Mouse (Mus musculus): ENCODE measurements at regions not wholly inside any gene's neighbourhood (a gene's known extent, or its start where the extent isn't known, plus 50 kb on each side); places are given as distances from the start of the nearest gene placed in this dataset.
A peak's percentile ranks its signal among the peaks of the same experiment; 100 is the strongest.
"Not testable (repeated sequence)": the region's sequence is repeated elsewhere in the genome, so short reads cannot be mapped to it uniquely, and the experiment has no call there.

DNA sequence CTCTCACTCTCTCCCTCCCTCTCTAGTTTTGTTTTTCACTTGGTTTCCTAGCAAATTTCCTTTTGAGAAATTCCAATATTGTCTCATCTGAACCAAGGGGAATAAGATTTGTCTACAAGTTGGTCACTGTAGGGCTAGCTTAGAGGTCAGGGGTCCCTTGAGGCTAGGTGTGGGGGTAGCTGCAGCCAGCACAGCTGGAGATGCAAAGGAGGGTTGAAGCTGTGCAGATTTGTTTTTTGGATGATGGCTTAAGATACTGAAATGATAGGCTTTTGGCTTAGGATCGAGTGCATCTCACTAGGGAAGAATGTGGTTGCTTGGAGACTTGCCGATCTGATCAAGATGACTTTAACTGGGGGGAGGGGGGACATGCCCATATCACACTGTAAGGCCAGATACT, 88.3 kb upstream of the Tmem28 start:
- Histone ChIP-seq H3K27me3 (peaks cover 33% of the 10 kb centered on the region), H3K4me2 (no peak overlapping the region), H3K27ac (no peak overlapping the region), H3K9me3 (no peaks in the 10 kb centered on the region), H3K4me1 (replicated peaks) (no peaks in the 10 kb centered on the region), H3K4me3 (replicated peaks) (no peak overlapping the region), H3K36me3 (no peaks in the 10 kb centered on the region), H3K9ac (replicated peaks) (no peak overlapping the region)
- WGBS = 86% methylated on average over 2 of the region's 2 CpGs
- ATAC-seq (ENCODE audit: insufficient number of reproducible peaks, insufficient read depth, low FRiP score, low TSS enrichment, low read depth) = no peak

DNA sequence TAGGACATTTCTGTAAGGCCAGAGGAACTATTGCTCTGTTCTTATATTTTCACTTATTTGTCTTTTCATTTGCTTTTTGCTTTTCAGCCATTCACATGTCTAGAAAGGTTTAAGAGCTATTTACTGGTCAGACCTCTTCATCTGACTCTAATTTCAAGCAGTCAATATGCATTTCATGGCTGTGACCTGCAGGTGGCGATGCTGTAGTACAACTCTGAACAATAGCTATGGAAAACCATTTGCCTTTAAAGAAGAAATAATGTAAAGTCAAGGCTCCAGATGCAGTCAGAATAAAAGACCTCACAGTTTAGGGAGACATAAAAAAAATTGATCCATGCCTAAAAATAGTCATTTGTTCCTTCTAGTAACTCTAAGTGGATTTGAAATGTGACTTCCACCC, 95.7 kb upstream of the Tmem28 start:
- Histone ChIP-seq H3K36me3 (no peaks in the 10 kb centered on the region), H3K9me3 (no peaks in the 10 kb centered on the region), H3K4me2 (no peak overlapping the region), H3K9ac (replicated peaks) (no peak overlapping the region), H3K4me1 (replicated peaks) (no peaks in the 10 kb centered on the region), H3K27ac (no peak overlapping the region), H3K27me3 (peaks cover 25% of the 10 kb centered on the region), H3K4me3 (replicated peaks) (no peak overlapping the region)
- 6% methylated on average over 1 of the region's 1 CpGs for whole genome bisulfite sequencing
- ATAC-seq (ENCODE audit: insufficient number of reproducible peaks, insufficient read depth, low FRiP score, low TSS enrichment, low read depth) = no peak

DNA sequence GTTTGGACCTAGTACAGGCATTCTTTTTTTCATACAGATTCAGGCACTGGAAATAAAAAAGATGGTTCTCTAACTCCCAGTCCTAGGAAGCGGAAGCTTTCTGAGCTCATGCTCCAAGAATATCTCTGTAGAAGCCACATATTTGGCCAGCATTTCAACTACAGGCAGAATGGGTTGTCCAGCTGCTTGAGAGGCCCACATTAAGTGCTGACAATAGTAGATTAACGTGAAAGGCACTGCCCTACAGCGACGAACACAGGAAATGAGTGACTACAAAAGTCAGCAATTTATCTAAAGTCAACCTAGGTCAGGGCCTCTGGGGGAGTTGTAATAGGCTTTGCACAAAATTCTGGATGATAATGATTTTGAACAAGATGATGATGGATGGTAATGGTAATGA, 125.5 kb upstream of the Tmem28 start:
- H3K4me1 ChIP-seq (replicated peaks) = no peaks in the 10 kb centered on the region
- H3K4me2 ChIP-seq = no peak overlapping the region
- no peak overlapping the region for H3K9ac ChIP-seq (replicated peaks)
- H3K9me3 ChIP-seq = no peaks in the 10 kb centered on the region
- no peak overlapping the region for H3K4me3 ChIP-seq (replicated peaks)
- WGBS = 60% methylated on average over 4 of the region's 4 CpGs
- peaks cover 12% of the 10 kb centered on the region; the same call in 1 of the 2 replicates for H3K27me3 ChIP-seq
- no peak for ATAC-seq (ENCODE audit: insufficient number of reproducible peaks, insufficient read depth, low FRiP score, low TSS enrichment, low read depth)
- H3K36me3 ChIP-seq = no peaks in the 10 kb centered on the region
- H3K27ac ChIP-seq = no peak overlapping the region

DNA sequence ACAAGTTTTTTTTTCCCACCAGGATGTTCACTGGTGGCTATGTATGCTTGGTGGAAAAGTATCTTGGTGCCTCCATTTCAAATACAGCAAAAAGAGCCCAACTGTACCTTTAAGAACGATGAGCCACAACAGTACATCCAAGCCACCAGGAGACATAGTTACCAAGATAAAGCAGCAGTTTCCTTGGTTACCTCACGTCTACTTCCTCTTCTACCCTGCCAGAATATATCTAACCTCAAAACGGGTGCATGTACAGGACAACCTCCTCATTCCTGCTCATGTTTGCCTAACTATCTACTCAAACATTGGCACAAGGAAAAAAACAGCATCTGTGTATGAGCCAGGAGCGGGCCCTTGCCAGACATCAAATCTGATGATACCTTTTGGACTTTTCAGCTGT, 129.8 kb upstream of the Tmem28 start:
- H3K27ac ChIP-seq = no peak overlapping the region
- no peak overlapping the region for H3K9ac ChIP-seq (replicated peaks)
- no peaks in the 10 kb centered on the region for H3K9me3 ChIP-seq
- H3K4me1 ChIP-seq (replicated peaks) = no peaks in the 10 kb centered on the region
- 76% methylated on average over 4 of the region's 4 CpGs for WGBS
- no peak for ATAC-seq (ENCODE audit: insufficient number of reproducible peaks, insufficient read depth, low FRiP score, low TSS enrichment, low read depth)
- H3K36me3 ChIP-seq = no peaks in the 10 kb centered on the region
- peaks cover 13% of the 10 kb centered on the region; the same call in 1 of the 2 replicates for H3K27me3 ChIP-seq
- no peak overlapping the region for H3K4me2 ChIP-seq
- no peak overlapping the region for H3K4me3 ChIP-seq (replicated peaks)

- Histone ChIP-seq H3K27me3 (peaks cover 13% of the 10 kb centered on the region; the same call in 1 of the 2 replicates), H3K9me3 (no peaks in the 10 kb centered on the region), H3K4me2 (no peak overlapping the region), H3K4me3 (replicated peaks) (no peak overlapping the region), H3K27ac (no peak overlapping the region), H3K9ac (replicated peaks) (no peak overlapping the region), H3K36me3 (no peaks in the 10 kb centered on the region), H3K4me1 (replicated peaks) (no peaks in the 10 kb centered on the region)
- no peak for ATAC-seq (ENCODE audit: insufficient number of reproducible peaks, insufficient read depth, low FRiP score, low TSS enrichment, low read depth)
- WGBS = 83% methylated on average over 4 of the region's 4 CpGs
Observed at GRCm38 (mm10) chrX:99689761-99690160, 131.1 kb upstream of the Tmem28 start.

- not testable (repeated sequence) for H3K36me3 ChIP-seq; H3K9ac ChIP-seq (replicated peaks); H3K4me2 ChIP-seq; H3K27ac ChIP-seq; ATAC-seq (ENCODE audit: insufficient number of reproducible peaks, insufficient read depth, low FRiP score, low TSS enrichment, low read depth); H3K4me1 ChIP-seq (replicated peaks); H3K9me3 ChIP-seq; H3K4me3 ChIP-seq (replicated peaks)
- H3K27me3 ChIP-seq = peaks cover 12% of the 10 kb centered on the region
Observed at GRCm38 (mm10) chrX:99682491-99682890, 138.3 kb upstream of the Tmem28 start.

- 39% methylated on average over 2 of the region's 2 CpGs for whole genome bisulfite sequencing
- no peak for ATAC-seq (ENCODE audit: insufficient number of reproducible peaks, insufficient read depth, low FRiP score, low TSS enrichment, low read depth)
- Histone ChIP-seq H3K9me3 (no peaks in the 10 kb centered on the region), H3K9ac (replicated peaks) (no peak overlapping the region), H3K4me3 (replicated peaks) (no peak overlapping the region), H3K4me1 (replicated peaks) (peaks cover 2% of the 10 kb centered on the region; the same call in 1 of the 2 replicates), H3K27ac (no peak overlapping the region), H3K4me2 (no peak overlapping the region), H3K36me3 (no peaks in the 10 kb centered on the region), H3K27me3 (peaks cover 44% of the 10 kb centered on the region)
Observed at GRCm38 (mm10) chrX:99667596-99667995, 153.2 kb upstream of the Tmem28 start.

GRCm38 (mm10) chrX:99662566-99662965, 158.3 kb upstream of the Tmem28 start:
- Histone ChIP-seq H3K27ac (no peak overlapping the region), H3K9me3 (no peaks in the 10 kb centered on the region), H3K4me3 (replicated peaks) (no peak overlapping the region), H3K9ac (replicated peaks) (no peak overlapping the region), H3K36me3 (no peaks in the 10 kb centered on the region), H3K27me3 (peaks cover 66% of the 10 kb centered on the region), H3K4me2 (no peak overlapping the region), H3K4me1 (replicated peaks) (peaks cover 23% of the 10 kb centered on the region)
- WGBS = 21% methylated on average over 3 of the region's 3 CpGs
- no peak for ATAC-seq (ENCODE audit: insufficient number of reproducible peaks, insufficient read depth, low FRiP score, low TSS enrichment, low read depth)

DNA sequence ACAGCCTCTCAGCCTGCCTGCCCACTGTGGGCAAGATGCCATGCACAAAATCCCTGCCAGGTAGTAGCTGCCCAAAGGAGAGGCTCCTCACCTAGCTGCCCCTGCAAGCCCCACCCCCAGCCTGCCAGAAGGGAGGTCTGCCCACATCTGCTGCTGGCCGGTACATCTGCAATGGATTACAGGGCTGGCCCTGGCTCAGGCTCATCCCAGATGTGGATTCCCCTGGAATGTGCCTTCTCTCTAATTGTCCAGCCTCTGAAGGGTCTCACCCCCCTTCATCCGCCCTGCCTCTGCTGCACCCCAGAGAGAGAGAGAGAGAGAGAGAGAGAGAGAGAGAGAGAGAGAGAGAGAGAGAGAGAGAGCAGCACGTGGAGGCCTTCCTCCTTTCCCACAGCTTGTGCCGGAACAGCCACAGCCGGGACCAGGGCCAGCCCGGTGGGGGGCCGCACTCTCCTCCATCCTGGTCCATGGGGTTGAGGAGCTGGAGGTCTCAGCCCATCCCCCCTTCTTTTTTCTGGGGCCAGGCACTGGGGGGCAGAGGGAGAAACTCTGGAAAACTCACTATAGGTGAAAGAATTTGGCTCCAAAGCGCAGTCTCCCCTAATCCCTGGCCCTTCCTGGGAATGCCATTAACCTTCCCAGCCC, 161.2 kb upstream of the Tmem28 start:
- ATAC-seq (ENCODE audit: insufficient number of reproducible peaks, insufficient read depth, low FRiP score, low TSS enrichment, low read depth) = peak; percentile 66; the same call in 1 of the 2 replicates

GRCm38 (mm10) chrX:99657790-99658451, 162.9 kb upstream of the Tmem28 start:
- Histone ChIP-seq H3K4me1 (replicated peaks) (peaks cover 23% of the 10 kb centered on the region), H3K27ac (no peak overlapping the region), H3K9me3 (no peaks in the 10 kb centered on the region), H3K4me2 (no peak overlapping the region), H3K27me3 (peaks cover 71% of the 10 kb centered on the region), H3K9ac (replicated peaks) (no peak overlapping the region), H3K4me3 (replicated peaks) (no peak overlapping the region), H3K36me3 (no peaks in the 10 kb centered on the region)
- peak; percentile 21; the same call in 1 of the 2 replicates for ATAC-seq (ENCODE audit: insufficient number of reproducible peaks, insufficient read depth, low FRiP score, low TSS enrichment, low read depth)
- 27% methylated on average over 8 of the region's 8 CpGs for WGBS

More for the DNA sequence above, 161.2 kb upstream of the Tmem28 start:
- Histone ChIP-seq H3K9ac (replicated peaks) (no peak overlapping the region), H3K9me3 (no peaks in the 10 kb centered on the region), H3K27me3 (peaks cover 76% of the 10 kb centered on the region), H3K27ac (0 out of 2 replicates have a peak overlapping the region, but pooled peaks have one; percentile 23), H3K36me3 (no peaks in the 10 kb centered on the region), H3K4me2 (0 out of 2 replicates have a peak overlapping the region, but pooled peaks have one; percentile 4), H3K4me3 (replicated peaks) (no peak overlapping the region), H3K4me1 (replicated peaks) (peaks cover 23% of the 10 kb centered on the region)
- 26% methylated on average over 6 of the region's 8 CpGs for WGBS

GRCm38 (mm10) chrX:99656988-99657387, 163.8 kb upstream of the Tmem28 start:
- WGBS = 76% methylated on average over 6 of the region's 6 CpGs
- peaks cover 68% of the 10 kb centered on the region for H3K27me3 ChIP-seq
- H3K4me1 ChIP-seq (replicated peaks) = peaks cover 16% of the 10 kb centered on the region
- no peak for ATAC-seq (ENCODE audit: insufficient number of reproducible peaks, insufficient read depth, low FRiP score, low TSS enrichment, low read depth)
- no peak overlapping the region for H3K4me2 ChIP-seq
- H3K4me3 ChIP-seq (replicated peaks) = no peak overlapping the region
- no peaks in the 10 kb centered on the region for H3K36me3 ChIP-seq
- no peak overlapping the region for H3K27ac ChIP-seq
- no peak overlapping the region for H3K9ac ChIP-seq (replicated peaks)
- H3K9me3 ChIP-seq = no peaks in the 10 kb centered on the region
